Mouse (Mus musculus): ENCODE measurements at regions not wholly inside any gene's neighbourhood (a gene's known extent, or its start where the extent isn't known, plus 50 kb on each side); places are given as distances from the start of the nearest gene placed in this dataset.

DNA sequence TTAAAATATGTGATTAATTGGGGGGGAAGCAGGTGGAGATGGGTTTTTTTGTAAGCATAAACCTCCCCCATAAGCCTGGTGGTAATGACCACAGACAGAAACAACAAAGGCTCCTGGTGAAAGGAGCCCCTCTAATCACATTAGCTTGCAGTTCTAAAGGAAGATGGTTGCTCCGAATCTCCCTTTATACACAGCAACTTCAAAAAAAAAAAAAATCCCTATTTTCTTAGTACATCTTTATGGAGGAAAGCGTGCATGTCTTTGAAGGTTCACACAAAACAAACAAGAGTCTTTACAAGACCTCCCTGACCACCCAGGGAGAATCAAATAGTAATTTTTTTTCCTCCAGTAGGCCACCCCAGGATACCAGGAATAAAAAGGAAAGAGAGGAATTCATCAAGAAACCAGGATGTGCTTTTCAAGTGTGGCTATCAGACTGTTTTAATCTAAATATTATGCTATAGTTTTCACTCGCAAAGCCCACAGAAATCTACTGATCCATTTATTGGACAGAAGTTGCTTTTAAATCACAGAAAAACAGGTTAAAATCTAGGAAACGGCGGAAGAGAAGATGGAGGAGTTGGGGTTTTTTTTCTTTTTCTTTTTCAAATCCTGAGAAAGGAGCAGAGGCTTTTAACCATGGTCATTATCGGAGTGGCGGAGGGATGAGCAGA, 178.2 kb downstream of the Sox4 start:
- TF ChIP-seq EP300 (optimal IDR thresholded peaks at IDR 0.05) = no peak
- TF ChIP-seq CTCF (IDR thresholded peaks at IDR 0.05; ENCODE audit: low read depth) = no peak
